Mouse (Mus musculus): ENCODE measurements around the gene Ten1. TPM values are rescaled to one million over a fixed set of nuclear protein-coding genes. Genes with fewer than 3 reads are reported as not detected.
A peak's percentile ranks its signal among the peaks of the same experiment; 100 is the strongest.

Gene Ten1
- polyA plus RNA-seq, 1 experiment from 2014 or later: 38.4 TPM

- peak overlapping the region; percentile 80 for H3K4me3 ChIP-seq (replicated peaks)
- peak overlapping the region; percentile 88 for H3K27ac ChIP-seq
- peak overlapping the region; percentile 87 for H3K9ac ChIP-seq
- peaks cover 68% of the 10 kb centered on the region for H3K4me1 ChIP-seq (replicated peaks)
- no peaks in the 10 kb centered on the region for H3K27me3 ChIP-seq
- H3K36me3 ChIP-seq: peaks cover 3% of the 10 kb centered on the region; the same call in 1 of the 2 replicates
- ATAC-seq (ENCODE audit: low read depth) (peak; percentile 16), DNase-seq (no peak)
- WGBS (ENCODE audit: insufficient replicate concordance): 16% methylated on average over 13 of the region's 13 CpGs
- H3K4me2 ChIP-seq: peak overlapping the region; percentile 95
- H3K9me3 ChIP-seq (replicated peaks): no peaks in the 10 kb centered on the region
Observed at GRCm38 (mm10) chr11:116198132-116198531, 523 bp upstream of the Ten1 start.

GRCm38 (mm10) chr11:116201151-116201550 is 2.5 kb downstream of the Ten1 start:
- H3K4me2 ChIP-seq: no peak overlapping the region
- H3K9me3 ChIP-seq (replicated peaks): no peaks in the 10 kb centered on the region
- peaks cover 42% of the 10 kb centered on the region for H3K4me1 ChIP-seq (replicated peaks)
- H3K27me3 ChIP-seq: no peaks in the 10 kb centered on the region
- no peak overlapping the region for H3K4me3 ChIP-seq (replicated peaks)
- DNase-seq (no peak), ATAC-seq (ENCODE audit: low read depth) (no peak)
- H3K36me3 ChIP-seq: peaks cover 6% of the 10 kb centered on the region
- H3K9ac ChIP-seq: no peak overlapping the region
- H3K27ac ChIP-seq: no peak overlapping the region
- 74% methylated on average over 2 of the region's 2 CpGs for WGBS (ENCODE audit: insufficient replicate concordance)

- Histone ChIP-seq H3K36me3 (peaks cover 17% of the 10 kb centered on the region), H3K4me3 (replicated peaks) (no peak overlapping the region), H3K4me2 (no peak overlapping the region), H3K9ac (no peak overlapping the region), H3K27ac (no peak overlapping the region), H3K27me3 (no peaks in the 10 kb centered on the region), H3K9me3 (replicated peaks) (no peaks in the 10 kb centered on the region), H3K4me1 (replicated peaks) (peaks cover 33% of the 10 kb centered on the region)
- WGBS (ENCODE audit: insufficient replicate concordance): 84% methylated on average over 3 of the region's 3 CpGs
- ATAC-seq (ENCODE audit: low read depth): no peak
- DNase-seq: no peak
Observed at GRCm38 (mm10) chr11:116203150-116203549, 4.5 kb downstream of the Ten1 start.

- Histone ChIP-seq H3K4me1 (replicated peaks) (peaks cover 23% of the 10 kb centered on the region), H3K36me3 (peaks cover 17% of the 10 kb centered on the region), H3K9me3 (replicated peaks) (no peaks in the 10 kb centered on the region), H3K27me3 (no peaks in the 10 kb centered on the region), H3K9ac (no peak overlapping the region), H3K4me3 (replicated peaks) (no peak overlapping the region), H3K27ac (no peak overlapping the region), H3K4me2 (no peak overlapping the region)
- 57% methylated on average over 4 of the region's 4 CpGs for WGBS (ENCODE audit: insufficient replicate concordance)
- ATAC-seq (ENCODE audit: low read depth) (no peak), DNase-seq (no peak)
Observed at GRCm38 (mm10) chr11:116206678-116207077, 8.0 kb downstream of the Ten1 start.

- H3K4me2 ChIP-seq: no peak overlapping the region
- 69% methylated on average over 3 of the region's 3 CpGs for WGBS (ENCODE audit: insufficient replicate concordance)
Observed at GRCm38 (mm10) chr11:116208660-116209059, 10.0 kb downstream of the Ten1 start.

GRCm38 (mm10) chr11:116209257-116209656 is 10.6 kb downstream of the Ten1 start:
- H3K36me3 ChIP-seq: peaks cover 17% of the 10 kb centered on the region
- no peaks in the 10 kb centered on the region for H3K27me3 ChIP-seq
- DNase-seq (no peak), ATAC-seq (ENCODE audit: low read depth) (no peak)
- H3K4me3 ChIP-seq (replicated peaks): no peak overlapping the region
- no peak overlapping the region for H3K9ac ChIP-seq
- no peak overlapping the region for H3K4me2 ChIP-seq
- no peaks in the 10 kb centered on the region for H3K9me3 ChIP-seq (replicated peaks)
- 71% methylated on average over 8 of the region's 8 CpGs for WGBS (ENCODE audit: insufficient replicate concordance)
- H3K27ac ChIP-seq: 0 out of 2 replicates have a peak overlapping the region, but pooled peaks have one; percentile 29
- peaks cover 20% of the 10 kb centered on the region for H3K4me1 ChIP-seq (replicated peaks)

More at GRCm38 (mm10) chr11:116208660-116209059, 10.0 kb downstream of the Ten1 start:
- H3K4me1 ChIP-seq (replicated peaks): peaks cover 20% of the 10 kb centered on the region
- no peak overlapping the region for H3K4me3 ChIP-seq (replicated peaks)
- peaks cover 17% of the 10 kb centered on the region for H3K36me3 ChIP-seq
- H3K9ac ChIP-seq: no peak overlapping the region
- no peak for ATAC-seq (ENCODE audit: low read depth)
- H3K9me3 ChIP-seq (replicated peaks): no peaks in the 10 kb centered on the region
- no peak overlapping the region for H3K27ac ChIP-seq
- DNase-seq: no peak
- H3K27me3 ChIP-seq: no peaks in the 10 kb centered on the region

GRCm38 (mm10) chr11:116210696-116211095 is 12.0 kb downstream of the Ten1 start:
- DNase-seq: no peak
- Histone ChIP-seq H3K4me3 (replicated peaks) (no peak overlapping the region), H3K4me1 (replicated peaks) (peaks cover 20% of the 10 kb centered on the region), H3K27me3 (no peaks in the 10 kb centered on the region), H3K9ac (no peak overlapping the region), H3K27ac (no peak overlapping the region), H3K36me3 (peaks cover 17% of the 10 kb centered on the region), H3K4me2 (no peak overlapping the region), H3K9me3 (replicated peaks) (no peaks in the 10 kb centered on the region)
- ATAC-seq (ENCODE audit: low read depth): no peak
- 56% methylated on average over 5 of the region's 5 CpGs for WGBS (ENCODE audit: insufficient replicate concordance)

- WGBS (ENCODE audit: insufficient replicate concordance): 80% methylated on average over 6 of the region's 6 CpGs
Observed at GRCm38 (mm10) chr11:116212847-116213246, 14.2 kb downstream of the Ten1 start.

GRCm38 (mm10) chr11:116213877-116214510 is 15.3 kb downstream of the Ten1 start:
- Histone ChIP-seq H3K9ac (no peak overlapping the region), H3K4me2 (no peak overlapping the region), H3K9me3 (replicated peaks) (no peaks in the 10 kb centered on the region), H3K4me1 (replicated peaks) (peaks cover 21% of the 10 kb centered on the region), H3K27me3 (no peaks in the 10 kb centered on the region), H3K4me3 (replicated peaks) (no peak overlapping the region), H3K27ac (no peak overlapping the region), H3K36me3 (no peaks in the 10 kb centered on the region; the same call in 1 of the 2 replicates)
- ATAC-seq (ENCODE audit: low read depth): no peak
- 74% methylated on average over 13 of the region's 13 CpGs for WGBS (ENCODE audit: insufficient replicate concordance)
- no peak for DNase-seq

More at GRCm38 (mm10) chr11:116212847-116213246, 14.2 kb downstream of the Ten1 start:
- peaks cover 9% of the 10 kb centered on the region for H3K4me1 ChIP-seq (replicated peaks)
- H3K36me3 ChIP-seq: no peaks in the 10 kb centered on the region; the same call in 1 of the 2 replicates
- no peak for ATAC-seq (ENCODE audit: low read depth)
- H3K9me3 ChIP-seq (replicated peaks): no peaks in the 10 kb centered on the region
- H3K9ac ChIP-seq: no peak overlapping the region
- no peak overlapping the region for H3K4me2 ChIP-seq
- no peak overlapping the region for H3K27ac ChIP-seq
- no peak overlapping the region for H3K4me3 ChIP-seq (replicated peaks)
- H3K27me3 ChIP-seq: no peaks in the 10 kb centered on the region
- DNase-seq: no peak

GRCm38 (mm10) chr11:116215181-116215580 is 16.5 kb downstream of the Ten1 start:
- ATAC-seq (ENCODE audit: low read depth): no peak
- H3K4me1 ChIP-seq (replicated peaks): peaks cover 29% of the 10 kb centered on the region
- H3K27me3 ChIP-seq: peaks cover under 1% of the 10 kb centered on the region
- H3K9me3 ChIP-seq (replicated peaks): no peaks in the 10 kb centered on the region
- H3K4me2 ChIP-seq: no peak overlapping the region
- no peaks in the 10 kb centered on the region; the same call in 1 of the 2 replicates for H3K36me3 ChIP-seq
- no peak overlapping the region for H3K4me3 ChIP-seq (replicated peaks)
- no peak for DNase-seq
- no peak overlapping the region for H3K27ac ChIP-seq
- H3K9ac ChIP-seq: no peak overlapping the region
- WGBS (ENCODE audit: insufficient replicate concordance): 81% methylated on average over 7 of the region's 7 CpGs

- no peak overlapping the region for H3K9ac ChIP-seq
- no peak for ATAC-seq (ENCODE audit: low read depth)
- WGBS (ENCODE audit: insufficient replicate concordance): 73% methylated on average over 6 of the region's 6 CpGs
- no peak overlapping the region for H3K27ac ChIP-seq
- H3K4me2 ChIP-seq: no peak overlapping the region
- no peaks in the 10 kb centered on the region for H3K9me3 ChIP-seq (replicated peaks)
- H3K27me3 ChIP-seq: peaks cover 9% of the 10 kb centered on the region
- DNase-seq: no peak
- H3K36me3 ChIP-seq: no peaks in the 10 kb centered on the region; the same call in 1 of the 2 replicates
- no peak overlapping the region for H3K4me3 ChIP-seq (replicated peaks)
- peaks cover 24% of the 10 kb centered on the region for H3K4me1 ChIP-seq (replicated peaks)
Observed at GRCm38 (mm10) chr11:116215991-116216390, 17.3 kb downstream of the Ten1 start.

- Histone ChIP-seq H3K9me3 (replicated peaks) (no peaks in the 10 kb centered on the region), H3K36me3 (no peaks in the 10 kb centered on the region; the same call in 1 of the 2 replicates), H3K4me3 (replicated peaks) (no peak overlapping the region), H3K9ac (no peak overlapping the region), H3K27me3 (peaks cover 14% of the 10 kb centered on the region), H3K4me2 (no peak overlapping the region), H3K4me1 (replicated peaks) (peaks cover 20% of the 10 kb centered on the region), H3K27ac (no peak overlapping the region)
- DNase-seq (no peak), ATAC-seq (ENCODE audit: low read depth) (no peak)
- 69% methylated on average over 11 of the region's 11 CpGs for WGBS (ENCODE audit: insufficient replicate concordance)
Observed at GRCm38 (mm10) chr11:116216549-116216948, 17.9 kb downstream of the Ten1 start.
